Mouse (Mus musculus): ENCODE measurements at regions not wholly inside any gene's neighbourhood (a gene's known extent, or its start where the extent isn't known, plus 50 kb on each side); places are given as distances from the start of the nearest gene placed in this dataset.

GRCm38 (mm10) chr2:166481774-166482173 lies 231.9 kb downstream of the Prex1 start:
- TF ChIP-seq CEBPB (IDR thresholded peaks at IDR 0.05; ENCODE audit: insufficient read depth, poor library complexity, severe bottlenecking) (no peak), POLR2A (IDR thresholded peaks at IDR 0.05; ENCODE audit: insufficient read length, low read depth) (no peak), E2F4 (IDR thresholded peaks at IDR 0.05; ENCODE audit: insufficient read depth) (no peak), MYOD1 (IDR thresholded peaks at IDR 0.05; ENCODE audit: control insufficient read depth in 1 of 3, insufficient read length in 2 of 3, low read depth in 2 of 3) (no peak), USF1 (IDR thresholded peaks at IDR 0.05; ENCODE audit: low read depth) (no peak), REST (IDR thresholded peaks at IDR 0.05; ENCODE audit: insufficient read depth, insufficient read length) (no peak), MYOG (IDR thresholded peaks at IDR 0.05; ENCODE audit: control insufficient read depth in 1 of 3, insufficient read depth in 1 of 3, insufficient read length in 2 of 3, low read depth in 2 of 3) (no peak), TCF3 (IDR thresholded peaks at IDR 0.05; ENCODE audit: insufficient read length, low read depth) (no peak), MAX (IDR thresholded peaks at IDR 0.05; ENCODE audit: low read depth) (no peak), TCF12 (IDR thresholded peaks at IDR 0.05; ENCODE audit: insufficient read depth, poor library complexity, severe bottlenecking) (no peak), SRF (IDR thresholded peaks at IDR 0.05; ENCODE audit: control insufficient read depth, insufficient read length, low read depth) (no peak), POLR2AphosphoS2 (IDR thresholded peaks at IDR 0.05; ENCODE audit: insufficient read length, low read depth) (no peak)
- H3ac ChIP-seq (ENCODE audit: control insufficient read depth, insufficient read length) = no peak overlapping the region
- no peaks in the 10 kb centered on the region for H3K27me3 ChIP-seq (ENCODE audit: control insufficient read depth, insufficient read depth, insufficient read length)
- no peak overlapping the region for H3K4me3 ChIP-seq
- no peak overlapping the region for H3K4me2 ChIP-seq (ENCODE audit: low read depth)
- H3K79me2 ChIP-seq (ENCODE audit: control insufficient read depth, insufficient read depth) = no peaks in the 10 kb centered on the region
- no peaks in the 10 kb centered on the region for H3K36me3 ChIP-seq (ENCODE audit: control insufficient read depth, insufficient read depth)

DNA sequence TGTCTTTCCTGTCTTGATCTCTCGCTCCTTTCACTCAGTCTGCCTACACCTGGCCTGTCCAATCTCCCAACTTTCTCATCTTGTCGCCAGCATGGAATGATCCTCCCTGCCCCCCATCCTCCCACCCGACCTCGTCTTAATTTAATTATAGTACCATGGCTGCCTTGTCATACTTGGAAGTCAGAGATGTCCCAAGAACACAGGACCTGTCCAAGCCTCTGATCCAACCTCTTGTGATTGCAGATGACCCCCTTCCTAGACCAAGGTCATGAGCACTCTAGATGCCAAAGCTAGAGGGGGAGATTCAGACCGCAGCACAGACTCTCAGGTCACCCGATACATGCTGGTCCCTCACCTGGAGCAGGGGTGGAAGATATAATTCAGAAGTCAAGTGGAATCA lies 232.3 kb downstream of the Prex1 start:
- Histone ChIP-seq H3K27me3 (ENCODE audit: control insufficient read depth, insufficient read depth, insufficient read length) (no peaks in the 10 kb centered on the region), H3K36me3 (ENCODE audit: control insufficient read depth, insufficient read depth) (no peaks in the 10 kb centered on the region), H3ac (ENCODE audit: control insufficient read depth, insufficient read length) (no peak overlapping the region), H3K4me3 (no peak overlapping the region), H3K4me2 (ENCODE audit: low read depth) (no peak overlapping the region), H3K79me2 (ENCODE audit: control insufficient read depth, insufficient read depth) (no peaks in the 10 kb centered on the region)
- no peak for TF ChIP-seq MAX (IDR thresholded peaks at IDR 0.05; ENCODE audit: low read depth)

GRCm38 (mm10) chr2:166480883-166481282 lies 232.7 kb downstream of the Prex1 start:
- Histone ChIP-seq H3K79me2 (ENCODE audit: control insufficient read depth, insufficient read depth) (no peaks in the 10 kb centered on the region), H3K27me3 (ENCODE audit: control insufficient read depth, insufficient read depth, insufficient read length) (no peaks in the 10 kb centered on the region), H3K36me3 (ENCODE audit: control insufficient read depth, insufficient read depth) (no peaks in the 10 kb centered on the region), H3ac (ENCODE audit: control insufficient read depth, insufficient read length) (no peak overlapping the region), H3K4me2 (ENCODE audit: low read depth) (no peak overlapping the region), H3K4me3 (no peak overlapping the region)
- TF ChIP-seq MYOD1 (IDR thresholded peaks at IDR 0.05; ENCODE audit: control insufficient read depth in 1 of 3, insufficient read length in 2 of 3, low read depth in 2 of 3) (peak in 1 of 3 experiments; percentile 26), REST (IDR thresholded peaks at IDR 0.05; ENCODE audit: insufficient read depth, insufficient read length) (no peak)

DNA sequence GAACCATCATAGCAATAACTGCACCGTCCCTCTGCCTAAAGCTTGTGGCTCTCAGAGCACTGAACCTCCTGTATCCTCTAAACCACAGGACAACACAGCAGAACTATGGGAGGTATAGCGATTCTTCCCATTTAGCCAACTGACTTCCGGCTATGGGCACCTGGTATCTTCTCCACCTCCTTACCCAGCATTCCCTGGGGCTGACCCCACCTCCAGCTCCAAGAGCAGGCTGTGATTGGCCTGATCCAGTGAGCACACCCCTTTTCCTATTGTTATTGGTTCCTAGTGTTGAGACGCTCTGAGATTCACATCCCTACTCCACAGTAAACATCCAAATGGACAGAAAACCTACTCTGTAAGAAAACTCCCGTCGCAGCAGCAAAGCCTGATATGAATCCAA lies 236.7 kb downstream of the Prex1 start:
- no peaks in the 10 kb centered on the region for H3K36me3 ChIP-seq (ENCODE audit: control insufficient read depth, insufficient read depth)
- no peak overlapping the region for H3ac ChIP-seq (ENCODE audit: control insufficient read depth, insufficient read length)
- TF ChIP-seq MYOD1 (IDR thresholded peaks at IDR 0.05; ENCODE audit: control insufficient read depth in 1 of 3, insufficient read length in 2 of 3, low read depth in 2 of 3) = no peak
- TF ChIP-seq TCF3 (IDR thresholded peaks at IDR 0.05; ENCODE audit: insufficient read length, low read depth) = no peak
- no peak for TF ChIP-seq TCF12 (IDR thresholded peaks at IDR 0.05; ENCODE audit: insufficient read depth, poor library complexity, severe bottlenecking)
- TF ChIP-seq POLR2A (IDR thresholded peaks at IDR 0.05; ENCODE audit: insufficient read length, low read depth) = no peak
- no peak for TF ChIP-seq CEBPB (IDR thresholded peaks at IDR 0.05; ENCODE audit: insufficient read depth, poor library complexity, severe bottlenecking)
- no peak overlapping the region for H3K4me2 ChIP-seq (ENCODE audit: low read depth)
- H3K4me3 ChIP-seq = no peak overlapping the region
- H3K27me3 ChIP-seq (ENCODE audit: control insufficient read depth, insufficient read depth, insufficient read length) = no peaks in the 10 kb centered on the region
- H3K79me2 ChIP-seq (ENCODE audit: control insufficient read depth, insufficient read depth) = no peaks in the 10 kb centered on the region

- no peak overlapping the region for H3K4me3 ChIP-seq
- TF ChIP-seq USF1 (IDR thresholded peaks at IDR 0.05; ENCODE audit: low read depth) (no peak), TCF3 (IDR thresholded peaks at IDR 0.05; ENCODE audit: insufficient read length, low read depth) (no peak), TCF12 (IDR thresholded peaks at IDR 0.05; ENCODE audit: insufficient read depth, poor library complexity, severe bottlenecking) (no peak), SRF (IDR thresholded peaks at IDR 0.05; ENCODE audit: control insufficient read depth, insufficient read length, low read depth) (no peak), MAX (IDR thresholded peaks at IDR 0.05; ENCODE audit: low read depth) (no peak), REST (IDR thresholded peaks at IDR 0.05; ENCODE audit: insufficient read depth, insufficient read length) (no peak), E2F4 (IDR thresholded peaks at IDR 0.05; ENCODE audit: insufficient read depth) (no peak), MYOG (IDR thresholded peaks at IDR 0.05; ENCODE audit: control insufficient read depth in 1 of 3, insufficient read depth in 1 of 3, insufficient read length in 2 of 3, low read depth in 2 of 3) (no peak), POLR2AphosphoS2 (IDR thresholded peaks at IDR 0.05; ENCODE audit: insufficient read length, low read depth) (no peak), POLR2A (IDR thresholded peaks at IDR 0.05; ENCODE audit: insufficient read length, low read depth) (no peak), MYOD1 (IDR thresholded peaks at IDR 0.05; ENCODE audit: control insufficient read depth in 1 of 3, insufficient read length in 2 of 3, low read depth in 2 of 3) (no peak), CEBPB (IDR thresholded peaks at IDR 0.05; ENCODE audit: insufficient read depth, poor library complexity, severe bottlenecking) (no peak)
- H3ac ChIP-seq (ENCODE audit: control insufficient read depth, insufficient read length) = no peak overlapping the region
- no peaks in the 10 kb centered on the region for H3K79me2 ChIP-seq (ENCODE audit: control insufficient read depth, insufficient read depth)
- H3K4me2 ChIP-seq (ENCODE audit: low read depth) = no peak overlapping the region
- H3K27me3 ChIP-seq (ENCODE audit: control insufficient read depth, insufficient read depth, insufficient read length) = no peaks in the 10 kb centered on the region
- no peaks in the 10 kb centered on the region for H3K36me3 ChIP-seq (ENCODE audit: control insufficient read depth, insufficient read depth)
Observed at GRCm38 (mm10) chr2:166475624-166476023, 238.0 kb downstream of the Prex1 start.
